Mouse (Mus musculus) intestine, embryonic 14.5 days (tissue): ENCODE results near the gene Gm2056. TPM values are rescaled to one million over a fixed set of nuclear protein-coding genes. Genes with fewer than 3 reads are reported as not detected.
"Not testable (repeated sequence)": the region's sequence is repeated elsewhere in the genome, so short reads cannot be mapped to it uniquely, and the experiment has no call there.

Experiments used
- ATAC-seq: fragments of 200-750 bp; cut with Nextera tagmentation; replicated peaks from 2 replicates; pipeline ENCODE4 v1.8.0; 2017; ENCODE audit warnings: low read depth, moderate number of reproducible peaks, moderate TSS enrichment, moderate library complexity; ENCODE audit not compliant: low FRiP score, low TSS enrichment
- DNase-seq: peaks from one replicate; pipeline ENCODE4 v3.0.0-alpha.2; 2018; ENCODE audit warnings: low spot score
- H3K27ac ChIP-seq: fragments of 300-500 bp; sonication (generic); 2 replicates; pipeline ENCODE4 v1.5.1; 2014; ENCODE audit warnings: low read depth, mild to moderate bottlenecking, control low read depth
- H3K27me3 ChIP-seq: fragments of 300-500 bp; sonication (generic); replicated peaks from 2 replicates; pipeline ENCODE4 v1.6.1; 2014; ENCODE audit warnings: low read length, control low read depth; ENCODE audit not compliant: control insufficient read depth, insufficient read depth
- H3K36me3 ChIP-seq: fragments of 300-500 bp; sonication (generic); 2 replicates; pipeline ENCODE4 v1.6.1; 2014; ENCODE audit warnings: low read length, control low read depth; ENCODE audit not compliant: control insufficient read depth, insufficient read depth
- H3K4me1 ChIP-seq: fragments of 300-500 bp; sonication (generic); replicated peaks from 2 replicates; pipeline ENCODE4 v1.6.1; 2014; ENCODE audit warnings: low read length, control low read depth, mixed read lengths; ENCODE audit not compliant: control insufficient read depth, insufficient read depth
- H3K4me2 ChIP-seq: fragments of 300-500 bp; sonication (generic); 2 replicates; pipeline ENCODE4 v1.6.1; 2014; ENCODE audit warnings: low read length
- H3K4me3 ChIP-seq: fragments of 300-500 bp; sonication (generic); 2 replicates; pipeline ENCODE4 v1.5.1; 2014; ENCODE audit warnings: low read depth, low read length, control low read depth, mixed read lengths
- H3K9ac ChIP-seq: fragments of 300-500 bp; sonication (generic); 2 replicates; pipeline ENCODE4 v1.6.1; 2014; ENCODE audit warnings: mild to moderate bottlenecking, low read length
- H3K9me3 ChIP-seq: fragments of 300-500 bp; sonication (generic); 2 replicates; pipeline ENCODE4 v1.6.1; 2016; ENCODE audit warnings: low read length, control low read depth; ENCODE audit not compliant: control insufficient read depth
- WGBS: fragments of 180-500 bp; shearing (Covaris S2); extraction: QIAGEN DNeasy Blood & Tissue Kit; methylation state at CpG from one replicate; pipeline ENCODE4 v1.1.7; 2014; 5-methylcytosine and 5-hydroxymethylcytosine counted together
- polyA plus RNA-seq: library from polyadenylated mRNA; unstranded; fragments of >200 nt; fragmentation: Nextera tagmentation; extraction: Ambion mirVana; gene quantifications from 2 replicates; pipeline ENCODE4 v1.2.1, GENCODE M21; 2014

The Gm2056 gene
- polyA plus RNA-seq, result not detected in 2 replicates

DNA sequence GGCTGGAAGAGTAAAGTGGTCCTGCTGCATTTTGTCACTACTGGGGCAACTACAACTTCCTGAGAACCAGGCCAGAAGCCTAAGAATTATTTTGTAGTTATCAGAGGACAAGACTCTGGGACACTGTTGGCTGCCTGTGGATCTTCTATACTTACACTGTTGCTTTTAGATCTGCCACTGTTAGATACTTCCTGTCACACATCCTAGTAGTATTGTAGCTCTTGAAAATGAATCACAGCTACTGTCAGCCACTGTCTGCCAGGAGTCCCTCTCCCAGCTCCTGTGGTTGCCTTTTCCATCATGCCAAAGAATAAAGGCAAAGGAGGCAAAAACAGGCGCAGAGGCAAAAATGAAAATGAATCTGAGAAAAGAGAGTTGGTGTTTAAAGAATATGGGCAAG lies at the start of gene Gm2056:
Gm2056 (plus strand) TSS at position 301 of the 400 bp plus-strand sequence.
- H3K36me3 ChIP-seq, DNase-seq, H3K4me1 ChIP-seq, ATAC-seq, H3K4me3 ChIP-seq, H3K27ac ChIP-seq, H3K9me3 ChIP-seq, H3K4me2 ChIP-seq, H3K9ac ChIP-seq, H3K27me3 ChIP-seq: not testable (repeated sequence)
- 80% methylated on average over 1 of the region's 1 CpGs for WGBS

- H3K27me3 ChIP-seq, H3K4me2 ChIP-seq, H3K36me3 ChIP-seq, H3K9me3 ChIP-seq, DNase-seq, H3K9ac ChIP-seq, H3K27ac ChIP-seq, ATAC-seq, H3K4me3 ChIP-seq, H3K4me1 ChIP-seq: not testable (repeated sequence)
Observed at GRCm38 (mm10) chr12:87984000-87984399, 42.8 kb upstream of the Gm2056 start.

DNA sequence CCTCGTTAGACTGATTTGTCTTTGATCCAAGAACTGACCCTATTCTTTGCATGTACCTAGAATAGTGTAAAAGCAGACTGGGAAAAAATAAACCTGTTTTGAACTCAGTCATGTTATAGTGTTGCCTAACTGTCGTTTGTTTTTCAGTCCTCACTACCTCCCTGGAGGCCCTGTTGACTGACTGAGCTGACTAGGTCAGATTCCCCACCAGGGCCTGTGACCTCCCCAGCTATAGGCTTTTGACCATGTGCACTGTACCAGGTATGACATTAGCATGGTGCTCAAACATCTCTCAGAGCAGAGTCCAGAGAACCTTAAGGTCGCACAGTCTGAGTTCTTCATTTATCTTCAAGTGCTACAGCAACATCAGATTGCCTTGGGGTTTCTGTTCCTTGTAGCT lies 22.7 kb upstream of the Gm2056 start:
- ATAC-seq, H3K27ac ChIP-seq, H3K27me3 ChIP-seq, H3K9ac ChIP-seq, H3K4me1 ChIP-seq, H3K36me3 ChIP-seq, DNase-seq, H3K4me3 ChIP-seq, H3K9me3 ChIP-seq, H3K4me2 ChIP-seq: not testable (repeated sequence)
- WGBS, result 70% methylated on average over 3 of the region's 3 CpGs

DNA sequence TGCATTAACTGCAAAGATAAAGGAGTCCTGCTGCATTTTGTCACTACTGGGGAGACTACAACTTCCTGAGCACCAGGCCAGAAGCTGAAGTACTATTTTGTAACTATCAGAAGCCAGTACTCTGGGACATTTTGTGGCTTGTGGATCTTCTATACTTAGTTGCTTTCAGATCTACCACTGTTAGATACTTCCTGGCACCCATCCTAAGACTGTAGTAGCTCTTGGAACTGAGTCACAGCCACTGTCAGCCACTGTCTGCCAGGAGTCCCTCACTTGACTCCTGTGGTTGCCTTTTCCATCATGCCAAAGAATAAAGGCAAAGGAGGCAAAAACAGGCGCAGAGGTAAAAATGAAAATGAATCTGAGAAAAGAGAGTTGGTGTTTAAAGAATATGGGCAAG lies 15.3 kb upstream of the Gm2056 start, which contains the start of gene Gm2075:
Gm2075 (plus strand) TSS at position 301 of the 400 bp plus-strand sequence.
- H3K9ac ChIP-seq, H3K4me2 ChIP-seq, H3K36me3 ChIP-seq, H3K27ac ChIP-seq, H3K9me3 ChIP-seq, H3K4me1 ChIP-seq, DNase-seq, ATAC-seq, H3K4me3 ChIP-seq, H3K27me3 ChIP-seq: not testable (repeated sequence)
- WGBS, result no CpG with 5 or more reads among the region's 1 CpGs

- not testable (repeated sequence) for H3K9me3 ChIP-seq, H3K9ac ChIP-seq, H3K27ac ChIP-seq, H3K27me3 ChIP-seq, H3K36me3 ChIP-seq, H3K4me3 ChIP-seq, H3K4me2 ChIP-seq, H3K4me1 ChIP-seq, ATAC-seq, DNase-seq
- 86% methylated on average over 2 of the region's 2 CpGs for WGBS
Observed at GRCm38 (mm10) chr12:88018671-88019070, 8.1 kb upstream of the Gm2056 start, which contains the start of gene Gm6803. TSS of gene Gm6803 (minus strand) at chr12:88018771.

DNA sequence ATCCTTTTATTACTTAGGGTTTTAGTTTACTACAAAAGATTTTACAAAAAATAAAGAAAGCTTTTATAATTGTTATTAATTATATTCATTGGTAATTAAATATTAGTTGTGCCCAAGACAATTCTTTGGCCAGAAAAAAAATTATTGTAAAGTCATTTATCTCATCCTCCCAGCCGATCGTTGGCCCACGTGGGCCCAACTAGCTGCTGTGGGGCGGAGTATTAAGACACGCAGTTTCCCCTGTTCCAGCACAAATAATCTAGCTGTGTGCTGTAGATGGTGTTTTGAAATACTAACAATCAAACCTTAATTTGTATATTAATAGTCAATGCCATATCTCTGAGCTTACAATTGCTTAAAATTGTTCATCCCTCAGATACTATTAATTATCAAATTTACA lies 5.4 kb downstream of the Gm2056 start:
- not testable (repeated sequence) for H3K27me3 ChIP-seq, H3K36me3 ChIP-seq, H3K9ac ChIP-seq, ATAC-seq, H3K4me2 ChIP-seq, H3K9me3 ChIP-seq, H3K4me3 ChIP-seq, H3K27ac ChIP-seq, H3K4me1 ChIP-seq, DNase-seq
- 95% methylated on average over 5 of the region's 5 CpGs for WGBS

DNA sequence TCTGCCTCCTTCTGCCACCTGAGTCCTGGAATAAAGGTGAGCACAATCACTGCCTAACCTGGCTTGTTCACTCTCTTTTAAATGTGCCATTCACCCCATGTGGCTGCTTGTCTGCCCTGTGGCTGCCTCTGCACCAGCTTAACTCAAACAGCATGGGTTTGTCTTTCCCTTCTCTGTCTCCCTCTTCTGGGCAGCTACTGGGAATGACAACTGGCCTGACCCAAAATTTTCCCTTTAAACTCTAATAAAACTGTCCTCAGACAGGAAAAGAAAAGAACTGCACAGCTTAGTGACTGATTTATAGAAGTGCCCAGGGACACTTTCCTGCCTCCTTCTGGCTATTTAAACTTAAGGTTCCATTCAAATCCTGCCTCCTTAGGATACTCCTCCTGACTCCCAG lies 12.3 kb downstream of the Gm2056 start:
- H3K4me1 ChIP-seq, ATAC-seq, H3K27me3 ChIP-seq, H3K36me3 ChIP-seq, H3K4me3 ChIP-seq, H3K9me3 ChIP-seq, DNase-seq, H3K9ac ChIP-seq, H3K27ac ChIP-seq, H3K4me2 ChIP-seq: not testable (repeated sequence)

GRCm38 (mm10) chr12:88039703-88040102 lies 12.9 kb downstream of the Gm2056 start:
- H3K27me3 ChIP-seq, H3K36me3 ChIP-seq, H3K4me2 ChIP-seq, H3K9me3 ChIP-seq, ATAC-seq, H3K4me3 ChIP-seq, DNase-seq, H3K27ac ChIP-seq, H3K4me1 ChIP-seq, H3K9ac ChIP-seq: not testable (repeated sequence)
- 91% methylated on average over 1 of the region's 1 CpGs for WGBS

GRCm38 (mm10) chr12:88045226-88045625 lies 18.4 kb downstream of the Gm2056 start:
- H3K9me3 ChIP-seq, H3K4me3 ChIP-seq, H3K27me3 ChIP-seq, H3K4me1 ChIP-seq, H3K4me2 ChIP-seq, H3K27ac ChIP-seq, ATAC-seq, H3K36me3 ChIP-seq, H3K9ac ChIP-seq, DNase-seq: not testable (repeated sequence)
- WGBS, result 84% methylated on average over 1 of the region's 1 CpGs
